Mouse (Mus musculus) bone marrow macrophage, adult 2 months (primary cell): Measurements from ENCODE around the gene Slc4a1. TPM values are rescaled to one million over a fixed set of nuclear protein-coding genes. Genes with fewer than 3 reads are reported as not detected.

Source experiments
- H3K27ac ChIP-seq: 2 replicates; pipeline ENCODE4 v1.5.1; 2012; ENCODE audit warnings: low read depth, low read length; ENCODE audit not compliant: insufficient read depth
- H3K4me1 ChIP-seq: 2 replicates; pipeline ENCODE4 v1.6.1; 2012; ENCODE audit warnings: low read length; ENCODE audit not compliant: control insufficient read depth, insufficient read depth
- H3K4me3 ChIP-seq: 2 replicates; pipeline ENCODE4 v1.5.1; 2012; ENCODE audit warnings: mild to moderate bottlenecking, low read length, moderate library complexity; ENCODE audit not compliant: insufficient read depth
- CTCF ChIP-seq: IDR thresholded peaks from 2 replicates; pipeline ENCODE4 v1.5.1; 2012; ENCODE audit warnings: low read depth, mild to moderate bottlenecking, low read length, moderate library complexity
- POLR2A ChIP-seq: IDR thresholded peaks from 2 replicates; pipeline ENCODE4 v1.6.1; 2012; ENCODE audit warnings: mild to moderate bottlenecking, low read depth, low read length, borderline replicate concordance
- polyA plus RNA-seq: library from polyadenylated mRNA; stranded (reverse); fragments of >200 nt; gene quantifications from 2 replicates; pipeline ENCODE4 v1.2.4, GENCODE M21; 2012; ENCODE audit not compliant: missing spikeins, insufficient read depth, insufficient read length

The Slc4a1 gene
- polyA plus RNA-seq, 1 experiment: not detected

GRCm38 (mm10) chr11:102386121-102386520 lies 20.1 kb upstream of the Slc4a1 start:
- no peak for TF ChIP-seq POLR2A
- TF ChIP-seq CTCF: no peak
- Histone ChIP-seq H3K4me1 (no peaks in the 10 kb centered on the region), H3K27ac (no peak overlapping the region), H3K4me3 (no peak overlapping the region)

- Histone ChIP-seq H3K4me3 (no peak overlapping the region), H3K4me1 (no peaks in the 10 kb centered on the region), H3K27ac (no peak overlapping the region)
- no peak for TF ChIP-seq POLR2A
- no peak for TF ChIP-seq CTCF
Observed at GRCm38 (mm10) chr11:102385075-102385474, 19.1 kb upstream of the Slc4a1 start.

GRCm38 (mm10) chr11:102384418-102384817 lies 18.4 kb upstream of the Slc4a1 start:
- H3K27ac ChIP-seq: no peak overlapping the region
- TF ChIP-seq POLR2A: no peak
- TF ChIP-seq CTCF: no peak
- no peak overlapping the region for H3K4me3 ChIP-seq
- no peaks in the 10 kb centered on the region for H3K4me1 ChIP-seq

- H3K27ac ChIP-seq: no peak overlapping the region
- TF ChIP-seq CTCF (no peak), POLR2A (no peak)
- no peaks in the 10 kb centered on the region for H3K4me1 ChIP-seq
Observed at GRCm38 (mm10) chr11:102383365-102384136, 17.5 kb upstream of the Slc4a1 start.

GRCm38 (mm10) chr11:102382794-102383193 lies 16.8 kb upstream of the Slc4a1 start:
- no peak overlapping the region for H3K27ac ChIP-seq
- TF ChIP-seq POLR2A (no peak), CTCF (no peak)
- no peak overlapping the region for H3K4me3 ChIP-seq
- H3K4me1 ChIP-seq: no peaks in the 10 kb centered on the region

More at GRCm38 (mm10) chr11:102383365-102384136, 17.5 kb upstream of the Slc4a1 start:
- H3K4me3 ChIP-seq: no peak overlapping the region

- H3K4me3 ChIP-seq: no peak overlapping the region
- peaks cover under 1% of the 10 kb centered on the region; the same call in 1 of the 2 replicates for H3K4me1 ChIP-seq
- no peak overlapping the region for H3K27ac ChIP-seq
- TF ChIP-seq POLR2A: no peak
- TF ChIP-seq CTCF: no peak
Observed at GRCm38 (mm10) chr11:102381341-102382100, 15.5 kb upstream of the Slc4a1 start.

GRCm38 (mm10) chr11:102380091-102380490 lies 14.1 kb upstream of the Slc4a1 start:
- no peak for TF ChIP-seq CTCF
- no peak for TF ChIP-seq POLR2A

GRCm38 (mm10) chr11:102377186-102377585 lies 11.2 kb upstream of the Slc4a1 start:
- Histone ChIP-seq H3K4me3 (no peak overlapping the region), H3K27ac (no peak overlapping the region), H3K4me1 (peaks cover 4% of the 10 kb centered on the region; the same call in 1 of the 2 replicates)
- TF ChIP-seq CTCF (no peak), POLR2A (no peak)

More at GRCm38 (mm10) chr11:102380091-102380490, 14.1 kb upstream of the Slc4a1 start:
- Histone ChIP-seq H3K4me3 (no peak overlapping the region), H3K27ac (no peak overlapping the region), H3K4me1 (peaks cover 4% of the 10 kb centered on the region; the same call in 1 of the 2 replicates)

GRCm38 (mm10) chr11:102376196-102376835 lies 10.3 kb upstream of the Slc4a1 start:
- Histone ChIP-seq H3K4me1 (peaks cover 4% of the 10 kb centered on the region; the same call in 1 of the 2 replicates), H3K27ac (no peak overlapping the region), H3K4me3 (no peak overlapping the region)
- no peak for TF ChIP-seq CTCF
- TF ChIP-seq POLR2A: no peak
